Comparison of ENCODE assay signal across 27 mouse cellular contexts in genomic region chr3:27861086-27861485, GRCm38 (mm10). TPM values are rescaled to one million over a fixed set of nuclear protein-coding genes. Genes with fewer than 3 reads are reported as not detected.
DNase-seq lines count a peak whose midpoint lies in the region; ATAC-seq and TF ChIP-seq lines count a peak whose summit lies in the region.
"Had no signal": no experiment of that assay in that cellular context is flagged by ENCODE, and none has a peak within 500 bp of the region (broad histone marks: within the 10 kb centered on the region; RNA-seq: fewer than 3 reads in every experiment).

No protein-coding gene starts in this region.

- WGBS in heart, embryonic 13.5 days = 59% methylated on average over 6 of the region's 6 CpGs
- 76% methylated on average over 6 of the region's 6 CpGs for WGBS in liver, embryonic 11.5 days
- 80% methylated on average over 6 of the region's 6 CpGs for WGBS in liver, postnatal 0 days (ENCODE audit: insufficient replicate concordance)
- 91% methylated on average over 6 of the region's 6 CpGs for WGBS in limb, embryonic 10.5 days
- 89% methylated on average over 6 of the region's 6 CpGs for WGBS in hindbrain, embryonic 11.5 days

- H3K4me1 ChIP-seq in heart, embryonic 13.5 days = peaks cover 67% of the 10 kb centered on the region
- H3K4me1 ChIP-seq in liver, embryonic 11.5 days (replicated peaks; ENCODE audit: control insufficient read depth, insufficient read depth, low read length) = peaks cover 5% of the 10 kb centered on the region; the same call in 1 of the 2 replicates
- H3K4me1 ChIP-seq in liver, postnatal 0 days (ENCODE audit: insufficient read depth) = peaks cover 16% of the 10 kb centered on the region
- peaks cover 45% of the 10 kb centered on the region for H3K4me1 ChIP-seq in limb, embryonic 10.5 days
- peaks cover 7% of the 10 kb centered on the region for H3K4me1 ChIP-seq in hindbrain, embryonic 11.5 days (replicated peaks; ENCODE audit: control insufficient read depth, insufficient read depth, low read length)

- ATAC-seq in heart, embryonic 13.5 days (ENCODE audit: extremely low read depth, insufficient number of reproducible peaks, low FRiP score, low TSS enrichment) = no peak
- no peak for ATAC-seq in liver, embryonic 11.5 days (replicated peaks; ENCODE audit: low FRiP score)
- no peak for ATAC-seq in liver, postnatal 0 days
- no peak for ATAC-seq in hindbrain, embryonic 11.5 days (ENCODE audit: low FRiP score)
- ATAC-seq: intestine, embryonic 15.5 days had no signal

- H3K27me3 ChIP-seq in heart, embryonic 13.5 days (replicated peaks) = no peaks in the 10 kb centered on the region
- no peaks in the 10 kb centered on the region for H3K27me3 ChIP-seq in liver, embryonic 11.5 days (replicated peaks; ENCODE audit: control insufficient read depth, insufficient read depth, low read length)
- no peaks in the 10 kb centered on the region for H3K27me3 ChIP-seq in liver, postnatal 0 days (ENCODE audit: insufficient read depth, low read length)
- H3K27me3 ChIP-seq in limb, embryonic 10.5 days (ENCODE audit: low read depth, poor library complexity, severe bottlenecking) = no peaks in the 10 kb centered on the region
- no peaks in the 10 kb centered on the region for H3K27me3 ChIP-seq in hindbrain, embryonic 11.5 days (ENCODE audit: control insufficient read depth, insufficient read depth, low read length)
- H3K27me3 ChIP-seq: CH12.LX; hindbrain, embryonic 15.5 days; intestine, embryonic 15.5 days; limb, embryonic 12.5 days; liver, embryonic 13.5 days had no signal

- peaks cover 4% of the 10 kb centered on the region; the same call in 1 of the 2 replicates for H3K9me3 ChIP-seq in heart, embryonic 13.5 days
- H3K9me3 ChIP-seq in liver, embryonic 11.5 days (ENCODE audit: control insufficient read depth, low read length) = no peaks in the 10 kb centered on the region
- no peaks in the 10 kb centered on the region for H3K9me3 ChIP-seq in liver, postnatal 0 days (ENCODE audit: low read length)
- no peaks in the 10 kb centered on the region for H3K9me3 ChIP-seq in limb, embryonic 10.5 days (replicated peaks)
- H3K9me3 ChIP-seq in hindbrain, embryonic 11.5 days (ENCODE audit: control insufficient read depth, low read length) = no peaks in the 10 kb centered on the region
- H3K9me3 ChIP-seq: forebrain, embryonic 10.5 days; G1E; hindbrain, embryonic 15.5 days; intestine, embryonic 15.5 days; limb, embryonic 12.5 days; liver, embryonic 13.5 days had no signal

- peak overlapping the region; percentile 96 for H3K27ac ChIP-seq in heart, embryonic 13.5 days (replicated peaks)
- no peak overlapping the region for H3K27ac ChIP-seq in liver, embryonic 11.5 days (ENCODE audit: low read depth, low read length)
- H3K27ac ChIP-seq in liver, postnatal 0 days (ENCODE audit: low read depth) = no peak overlapping the region
- H3K27ac ChIP-seq in limb, embryonic 10.5 days = peak overlapping the region; percentile 87; the same call in 1 of the 2 replicates
- H3K27ac ChIP-seq in hindbrain, embryonic 11.5 days (ENCODE audit: low read depth, low read length) = no peak overlapping the region
- H3K27ac ChIP-seq: hindbrain, embryonic 15.5 days; intestine, embryonic 15.5 days; limb, embryonic 12.5 days; liver, embryonic 13.5 days had no signal

- TF ChIP-seq EP300 in liver, postnatal 0 days (IDR thresholded peaks at IDR 0.05; ENCODE audit: low read depth) = no peak

- H3K36me3 ChIP-seq in heart, embryonic 13.5 days = no peaks in the 10 kb centered on the region
- H3K36me3 ChIP-seq in liver, embryonic 11.5 days (ENCODE audit: control insufficient read depth, insufficient read depth, low read length) = no peaks in the 10 kb centered on the region
- H3K36me3 ChIP-seq in liver, postnatal 0 days (replicated peaks; ENCODE audit: insufficient read depth, low read length) = no peaks in the 10 kb centered on the region
- H3K36me3 ChIP-seq in limb, embryonic 10.5 days = no peaks in the 10 kb centered on the region
- H3K36me3 ChIP-seq in hindbrain, embryonic 11.5 days (ENCODE audit: control insufficient read depth, insufficient read depth, low read length) = no peaks in the 10 kb centered on the region
- H3K36me3 ChIP-seq: forebrain, embryonic 10.5 days; G1E; hindbrain, embryonic 15.5 days; intestine, embryonic 15.5 days; limb, embryonic 12.5 days; liver, embryonic 13.5 days had no signal

- TF ChIP-seq CTCF in liver, postnatal 0 days (IDR thresholded peaks at IDR 0.05; ENCODE audit: low read depth) = no peak

- DNase-seq in heart, postnatal 14 days = no peak
- DNase-seq in liver, embryonic 11.5 days (ENCODE audit: low spot score) = peak; percentile 12
- DNase-seq in liver, postnatal 0 days = no peak
- DNase-seq in MN1 (ENCODE audit: low spot score) = peak; percentile 42
- DNase-seq in limb, embryonic 10.5 days (ENCODE audit: low spot score) = no peak
- DNase-seq in hindbrain, embryonic 11.5 days (ENCODE audit: low spot score) = no peak
- DNase-seq: B cell, adult 2 months; liver, embryonic 13.5 days had no signal

- H3K4me3 ChIP-seq in heart, embryonic 13.5 days = no peak overlapping the region
- H3K4me3 ChIP-seq in liver, embryonic 11.5 days (ENCODE audit: low read depth, low read length) = no peak overlapping the region
- H3K4me3 ChIP-seq in liver, postnatal 0 days (ENCODE audit: low read depth, low read length) = no peak overlapping the region
- H3K4me3 ChIP-seq in limb, embryonic 10.5 days = no peak overlapping the region
- no peak overlapping the region for H3K4me3 ChIP-seq in hindbrain, embryonic 11.5 days (ENCODE audit: low read depth, low read length)
- H3K4me3 ChIP-seq: forebrain, embryonic 10.5 days; hindbrain, embryonic 15.5 days; intestine, embryonic 15.5 days; limb, embryonic 12.5 days; liver, embryonic 13.5 days had no signal

- intact Hi-C loops in heart, postnatal 14 days (cut with DNase I) = loop anchor here (5.0 to 10.0 kb wide), 3 partner anchors 149 to 396 kb away; partner anchors contain the start of gene Fndc3b

- H3K4me2 ChIP-seq in heart, embryonic 13.5 days = no peak overlapping the region
- H3K4me2 ChIP-seq in liver, embryonic 11.5 days = no peak overlapping the region
- no peak overlapping the region for H3K4me2 ChIP-seq in liver, postnatal 0 days (ENCODE audit: low read depth, low read length)
- no peak overlapping the region for H3K4me2 ChIP-seq in hindbrain, embryonic 11.5 days (replicated peaks; ENCODE audit: low read depth, low read length)
- H3K4me2 ChIP-seq: hindbrain, embryonic 15.5 days; intestine, embryonic 15.5 days; limb, embryonic 12.5 days; liver, embryonic 13.5 days; lung, embryonic 14.5 days had no signal

- H3K9ac ChIP-seq in heart, embryonic 13.5 days = no peak overlapping the region; the same call in 1 of the 2 replicates
- H3K9ac ChIP-seq in liver, embryonic 11.5 days (ENCODE audit: low read depth, low read length) = no peak overlapping the region
- no peak overlapping the region for H3K9ac ChIP-seq in liver, postnatal 0 days (replicated peaks)
- no peak overlapping the region for H3K9ac ChIP-seq in hindbrain, embryonic 11.5 days (ENCODE audit: low read depth, low read length)
- H3K9ac ChIP-seq: hindbrain, embryonic 15.5 days; intestine, embryonic 15.5 days; limb, embryonic 12.5 days; liver, embryonic 13.5 days; lung, embryonic 14.5 days had no signal

RNA-seq across cellular contexts. Expression of gene Tmem212, which starts 35.1 kb away (rescaled TPM):
- not detected in 2 replicates for polyA plus RNA-seq in heart, embryonic 13.5 days (2015; fragmentation: Nextera tagmentation; extraction: Ambion mirVana)
- total RNA-seq in heart, postnatal 14 days (2021) = under 1 TPM in 1 of 2 experiments, not detected in 1; 0.55 TPM
- not detected in 2 replicates for polyA plus RNA-seq in liver, embryonic 11.5 days (2014; fragmentation: Nextera tagmentation; extraction: Ambion mirVana)
- 0.21 and 0.26 TPM in 2 replicates for polyA plus RNA-seq in liver, postnatal 0 days (2015; fragmentation: Nextera tagmentation; extraction: Ambion mirVana)
- polyA plus RNA-seq in limb, embryonic 10.5 days (2016; fragmentation: Nextera tagmentation; extraction: Ambion mirVana) = not detected in 2 replicates
- not detected in 2 replicates for polyA plus RNA-seq in hindbrain, embryonic 11.5 days (2014; fragmentation: Nextera tagmentation; extraction: Ambion mirVana)
- total RNA-seq: adrenal gland, adult 2 months; CH12.LX; G1E; gastrocnemius, postnatal 10 days; granulocyte monocyte progenitor cell, adult 5-6 weeks; megakaryocyte, adult 5-6 weeks had no signal
- polyA plus RNA-seq: adrenal gland, adult 2 months; embryonic facial prominence, embryonic 11.5 days; forebrain, embryonic 10.5 days; forebrain, embryonic 16.5 days; G1E; hindbrain, embryonic 15.5 days; intestine, embryonic 15.5 days; limb, embryonic 12.5 days; liver, embryonic 13.5 days; lung, embryonic 14.5 days; midbrain, embryonic 14.5 days; neural tube, embryonic 11.5 days; small intestine, adult 2 months; stomach, embryonic 16.5 days; urinary bladder, adult 2 months had no signal

Comparison
In these comparisons a context has a peak if more than half of its experiments do, and no peak if none do; other contexts are left out.
1. DNase-seq: peak in liver, embryonic 11.5 days (single experiment) and MN1 (single experiment); none in heart, postnatal 14 days (0 of 2), liver, postnatal 0 days (single experiment), limb, embryonic 10.5 days (single experiment) and hindbrain, embryonic 11.5 days (single experiment).
2. H3K27ac ChIP-seq: peak in heart, embryonic 13.5 days (single experiment) and limb, embryonic 10.5 days (single experiment); none in liver, embryonic 11.5 days (single experiment), liver, postnatal 0 days (single experiment) and hindbrain, embryonic 11.5 days (single experiment).